Mouse (Mus musculus): ENCODE results near the gene Pcdh7.

The Pcdh7 gene

GRCm38 (mm10) chr5:57797951-57798670, 80.3 kb downstream of the Pcdh7 start:
- no peak for DNase-seq (ENCODE audit: low read depth, low spot score)

DNA sequence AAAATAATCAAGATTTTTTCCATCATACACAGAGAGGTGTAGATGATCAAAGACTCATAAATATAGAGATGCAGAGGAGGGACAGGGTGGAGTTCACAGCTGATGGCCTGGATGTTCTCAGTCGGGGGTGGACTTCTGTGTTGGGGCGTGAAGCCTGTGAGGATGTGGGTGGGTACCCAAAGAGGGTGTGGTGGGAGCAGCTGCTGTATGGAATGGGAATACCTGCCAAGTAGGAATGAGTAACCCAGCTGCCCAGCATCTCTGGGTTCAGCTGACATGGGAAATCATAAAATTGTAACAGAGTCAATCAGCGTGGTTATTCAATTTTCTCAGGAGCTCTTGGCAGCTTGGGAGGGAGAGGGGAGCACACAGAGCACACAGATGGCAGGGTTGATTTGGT, 85.3 kb downstream of the Pcdh7 start:
- no peak for DNase-seq (ENCODE audit: low read depth, low spot score)

- DNase-seq (ENCODE audit: low read depth, low spot score), result no peak
These were observed 86.1 kb downstream of the Pcdh7 start for GRCm38 (mm10) chr5:57803890-57804289.

DNA sequence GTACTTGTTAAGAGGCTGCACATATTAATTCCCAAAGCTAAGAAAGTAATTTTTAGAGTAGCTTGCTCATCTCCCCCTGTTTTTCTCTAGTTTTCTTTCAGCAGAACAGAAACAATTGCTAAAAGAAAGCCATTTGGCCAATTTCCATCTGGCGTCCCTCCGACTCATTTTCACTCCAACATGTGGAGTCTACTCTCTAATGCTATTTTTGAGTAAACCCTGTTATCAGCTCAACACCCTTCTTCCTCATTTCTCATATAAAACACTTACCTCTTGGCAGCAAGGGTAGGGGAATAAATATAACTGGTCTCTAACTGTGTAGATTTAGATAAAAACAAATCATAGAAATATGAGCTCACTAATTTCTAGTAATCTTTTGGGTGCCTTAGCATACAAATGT, 89.6 kb downstream of the Pcdh7 start:
- no peak for DNase-seq (ENCODE audit: low read depth, low spot score)

- DNase-seq (ENCODE audit: low read depth, low spot score), result peak; percentile 22
These were observed 92.9 kb downstream of the Pcdh7 start for GRCm38 (mm10) chr5:57810641-57811040.

GRCm38 (mm10) chr5:57815964-57816589, 98.3 kb downstream of the Pcdh7 start:
- no peak for DNase-seq (ENCODE audit: low read depth, low spot score)

- no peak for DNase-seq (ENCODE audit: low read depth, low spot score)
These were observed 102.0 kb downstream of the Pcdh7 start for GRCm38 (mm10) chr5:57819788-57820187.

- DNase-seq (ENCODE audit: low read depth, low spot score), result no peak
These were observed 103.3 kb downstream of the Pcdh7 start for GRCm38 (mm10) chr5:57821099-57821498.

DNA sequence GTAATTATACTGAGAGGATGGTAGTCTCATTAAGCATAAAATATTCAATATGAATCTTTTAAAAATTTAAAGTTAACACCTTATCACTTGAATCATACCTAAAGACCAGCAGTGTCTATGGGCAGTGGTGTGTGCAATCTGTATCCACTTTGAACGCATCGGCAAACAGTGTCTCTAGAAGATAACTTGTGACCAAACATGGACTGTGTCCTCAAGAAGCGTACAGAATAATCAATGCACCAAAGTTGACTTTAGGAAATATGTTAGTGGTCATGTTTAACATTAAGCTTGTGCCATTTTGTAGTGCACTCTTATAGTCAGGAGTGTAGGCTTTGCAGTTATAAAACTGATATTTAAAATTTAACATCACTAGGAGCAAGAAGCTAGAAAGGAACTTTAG, 110.7 kb downstream of the Pcdh7 start:
- DNase-seq (ENCODE audit: low read depth, low spot score), result no peak

GRCm38 (mm10) chr5:57837150-57837549, 119.4 kb downstream of the Pcdh7 start:
- peak; percentile 18 for DNase-seq (ENCODE audit: low read depth, low spot score)

GRCm38 (mm10) chr5:57841357-57842119, 123.8 kb downstream of the Pcdh7 start:
- no peak for DNase-seq (ENCODE audit: low read depth, low spot score)

DNA sequence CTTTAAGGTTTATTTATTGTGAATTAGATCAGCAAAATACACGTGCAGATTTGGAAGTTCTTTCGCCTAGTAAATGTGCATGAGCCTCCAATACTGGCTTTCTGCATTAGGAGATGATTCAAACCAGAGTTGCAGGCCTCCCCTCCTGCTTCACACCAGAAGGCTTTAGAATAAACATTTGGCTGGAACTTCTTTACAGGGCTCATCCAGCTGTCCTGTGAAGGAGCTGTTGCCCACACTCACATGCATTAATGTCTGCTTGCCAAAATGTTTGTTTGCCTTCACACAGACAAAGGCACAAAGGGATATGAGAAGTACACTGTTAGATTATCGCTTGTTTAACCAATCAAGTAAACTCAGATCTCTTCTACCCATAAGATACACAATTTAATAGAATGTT, 129.7 kb downstream of the Pcdh7 start:
- DNase-seq (ENCODE audit: low read depth, low spot score), result no peak

DNA sequence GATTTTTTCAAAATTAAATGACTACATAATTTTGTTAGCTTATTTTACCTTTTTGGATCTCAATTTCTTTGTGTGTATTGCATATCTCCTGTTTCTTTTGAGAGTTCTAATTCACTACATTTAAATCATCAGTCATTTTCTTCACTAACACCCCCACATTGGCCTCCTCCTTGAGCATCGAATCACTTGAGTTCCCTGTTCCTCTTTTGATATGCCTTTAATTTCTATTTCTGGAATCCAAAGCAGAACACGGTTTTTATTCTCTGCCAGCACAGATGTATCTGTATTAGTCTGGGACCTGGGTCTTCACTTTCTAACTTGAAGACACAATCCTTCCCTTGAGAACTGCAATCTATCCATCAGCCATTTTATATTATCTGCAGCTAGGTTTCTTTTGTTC, 132.3 kb downstream of the Pcdh7 start:
- DNase-seq (ENCODE audit: low read depth, low spot score), result no peak

- DNase-seq (ENCODE audit: low read depth, low spot score), result no peak
These were observed 139.5 kb downstream of the Pcdh7 start for GRCm38 (mm10) chr5:57857316-57857715.

- no peak for DNase-seq (ENCODE audit: low read depth, low spot score)
These were observed 146.5 kb downstream of the Pcdh7 start for GRCm38 (mm10) chr5:57864254-57864653.

- DNase-seq (ENCODE audit: low read depth, low spot score), result no peak
These were observed 147.5 kb downstream of the Pcdh7 start for GRCm38 (mm10) chr5:57865256-57865655.

DNA sequence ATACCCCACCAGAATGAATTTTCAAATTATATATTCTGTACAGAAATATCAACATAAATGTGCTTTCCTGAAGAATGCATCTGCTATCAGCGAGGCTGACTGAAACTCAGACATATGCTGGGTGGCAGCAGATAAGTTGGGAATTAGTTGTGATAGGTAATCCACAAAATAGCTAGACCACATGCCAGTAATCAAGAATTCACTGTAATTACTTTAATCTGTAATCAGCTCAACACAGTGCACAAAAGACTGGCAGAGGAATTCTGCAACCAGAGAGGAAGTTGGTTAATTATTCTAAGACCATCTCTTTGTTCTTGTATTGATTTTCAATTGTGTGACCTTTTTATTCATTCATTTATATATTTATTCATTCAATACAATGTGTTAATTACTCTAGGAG, 148.3 kb downstream of the Pcdh7 start:
- DNase-seq (ENCODE audit: low read depth, low spot score), result no peak

DNA sequence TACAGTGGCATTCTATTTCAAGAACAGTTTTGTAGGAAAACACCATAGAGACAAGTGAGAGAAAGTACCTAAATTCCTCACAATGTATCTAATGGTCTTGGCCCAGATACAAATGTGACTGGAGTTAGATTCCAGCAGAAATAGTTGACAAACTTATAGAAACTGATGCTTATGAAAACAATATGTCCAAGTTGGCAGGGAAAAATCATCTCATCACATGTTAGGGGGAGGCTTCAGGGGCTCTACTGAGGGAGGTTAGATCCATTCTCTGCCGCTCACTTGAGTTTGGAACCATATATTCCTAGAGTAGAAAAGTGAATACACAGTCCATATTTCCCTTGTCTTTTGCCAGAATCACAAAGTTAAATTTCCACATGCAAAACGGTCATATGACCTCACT, 150.1 kb downstream of the Pcdh7 start:
- no peak for DNase-seq (ENCODE audit: low read depth, low spot score)

DNA sequence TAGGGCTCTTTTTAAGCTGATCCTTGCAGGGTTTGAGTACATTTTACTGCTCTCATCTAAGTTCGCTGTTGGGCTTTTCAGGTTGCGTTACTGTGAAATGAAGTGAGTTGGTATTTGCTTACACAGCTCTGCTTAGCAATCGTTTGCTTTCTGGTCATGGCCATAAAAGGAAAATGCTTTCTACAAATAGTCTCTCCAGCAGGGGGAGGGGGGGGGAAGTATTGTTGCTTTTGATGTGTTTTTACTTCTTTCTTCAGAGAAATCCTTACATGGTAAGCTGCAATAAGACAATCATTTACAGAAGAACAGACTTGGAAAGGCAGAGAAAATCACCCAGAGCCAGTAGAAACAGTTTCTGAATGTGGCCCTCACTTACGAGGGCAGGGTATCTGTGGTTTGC, 150.9 kb downstream of the Pcdh7 start:
- no peak for DNase-seq (ENCODE audit: low read depth, low spot score)

DNA sequence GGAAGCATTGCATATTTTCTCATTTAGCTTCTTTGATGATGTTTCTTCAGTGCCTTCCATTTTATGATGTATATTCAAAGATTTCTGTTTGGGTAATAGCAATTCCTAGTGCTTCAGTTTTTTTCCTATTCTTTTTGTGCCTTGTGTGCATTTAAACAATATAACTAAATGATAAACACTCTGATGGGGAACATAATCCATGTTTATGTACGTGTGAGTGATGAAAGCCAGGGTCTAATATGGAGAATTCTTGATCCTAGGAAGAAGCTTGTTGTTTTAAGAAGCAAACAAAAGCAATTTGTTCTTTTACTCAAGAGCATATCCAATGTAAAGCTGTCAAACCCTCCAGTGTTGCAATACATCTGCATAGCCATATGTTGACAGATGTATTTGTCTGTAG, 153.0 kb downstream of the Pcdh7 start:
- no peak for DNase-seq (ENCODE audit: low read depth, low spot score)

GRCm38 (mm10) chr5:57884982-57885381, 167.2 kb downstream of the Pcdh7 start:
- no peak for DNase-seq (ENCODE audit: low read depth, low spot score)

DNA sequence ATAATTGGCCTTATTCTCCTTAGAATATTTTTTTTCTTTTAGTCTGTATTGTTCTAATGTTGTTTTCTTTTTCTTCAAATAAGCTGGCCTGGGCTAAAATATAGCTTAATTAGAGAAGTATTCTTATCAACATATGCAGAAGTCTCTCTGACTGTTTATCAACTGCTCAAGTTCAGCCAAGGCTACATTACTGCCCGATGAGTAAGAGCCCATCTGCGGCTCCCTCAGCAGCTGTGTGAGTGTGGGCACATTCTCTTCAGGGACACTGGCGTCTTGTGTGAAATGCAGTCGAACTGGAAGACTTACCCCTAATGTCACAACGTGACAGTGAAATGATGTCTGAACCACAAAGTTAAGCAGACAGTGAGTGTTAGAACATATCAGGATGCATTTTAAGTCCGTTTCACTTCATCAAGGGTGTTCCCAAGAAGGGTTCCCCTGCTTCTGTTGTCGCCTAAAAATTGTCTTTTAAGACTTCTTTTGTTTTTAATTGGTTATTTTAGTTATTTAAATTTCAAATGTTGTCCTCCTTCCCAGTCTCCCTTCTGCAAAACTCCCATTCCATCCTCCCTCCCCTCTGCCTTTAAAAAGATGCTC, 181.3 kb downstream of the Pcdh7 start:
- DNase-seq (ENCODE audit: low read depth, low spot score), result no peak

Data from mesoderm, embryonic 11.5 days (tissue).